Mouse (Mus musculus) heart, postnatal 25 days (tissue): ENCODE results near the gene Idh3g. TPM values are rescaled to one million over a fixed set of nuclear protein-coding genes. Genes with fewer than 3 reads are reported as not detected.

ENCODE experiments used
- DNase-seq: peaks from one replicate; pipeline ENCODE4 v3.0.0; 2022; ENCODE audit warnings: low spot score
- intact Hi-C: fragments of 180-260 bp; cut with DNase I; formaldehyde crosslinking; loops from one replicate; pipeline ENCODE4 v1.15.1; 2025
- total RNA-seq, 2 experiments: library from RNA; stranded (reverse); gene quantifications; 2 replicates each; pipeline ENCODE4 v1.2.3; 2021

The Idh3g gene
- 100 to 1,000 TPM; 607 to 615 TPM for total RNA-seq

DNA sequence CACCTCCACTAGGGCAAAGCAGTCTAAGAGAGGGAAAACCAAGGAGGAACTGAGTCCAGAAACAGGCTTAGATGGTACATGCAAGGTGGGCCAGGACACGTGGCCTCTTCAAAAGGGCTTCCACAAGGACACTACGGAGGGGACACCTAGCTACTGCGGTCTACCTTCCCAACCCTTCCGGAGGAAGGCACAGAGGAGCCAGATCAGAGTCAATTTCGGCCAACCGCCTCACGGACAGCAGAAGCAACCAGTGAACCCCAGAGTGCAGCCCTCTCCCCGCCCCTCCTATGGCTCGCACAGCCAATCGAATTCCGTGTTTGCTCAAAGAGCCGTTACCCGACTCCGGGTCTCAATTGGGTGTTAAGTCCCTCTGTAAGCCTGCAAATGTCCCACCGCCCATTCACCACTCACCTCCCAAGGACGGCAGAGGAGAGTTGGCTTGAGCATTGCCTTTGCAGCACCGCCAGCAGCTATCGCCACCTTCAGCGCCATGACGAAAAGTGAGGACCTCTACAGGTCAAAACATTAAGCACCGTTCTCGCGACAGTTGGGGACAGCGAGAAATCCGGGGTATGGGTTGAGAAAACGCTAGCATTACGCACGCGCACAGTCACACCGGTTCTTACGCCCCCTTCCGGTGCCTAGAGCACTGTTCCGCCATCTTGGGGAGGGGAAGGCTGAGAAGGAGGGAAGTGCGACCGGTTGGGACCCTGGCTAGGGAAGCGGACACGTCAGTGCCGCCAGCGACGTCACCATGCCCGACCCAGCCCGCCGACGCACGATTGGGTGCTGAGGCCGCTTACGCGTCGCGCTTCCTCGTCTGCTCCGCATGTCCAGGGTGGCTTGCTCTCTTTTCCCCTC lies at the start of gene Idh3g, which contains the start of gene Ssr4:
TSS of gene Idh3g (minus strand) at position 534 of the 861 bp plus-strand sequence.
TSS of gene Ssr4 (plus strand) at position 665 of the 861 bp plus-strand sequence.
- DNase-seq, result peak; percentile 90
- intact Hi-C loops, result loop anchor here (5.0 kb wide), 1 partner anchor 69 kb away; the partner anchor contains the start of genes Abcd1 and Bcap31

DNA sequence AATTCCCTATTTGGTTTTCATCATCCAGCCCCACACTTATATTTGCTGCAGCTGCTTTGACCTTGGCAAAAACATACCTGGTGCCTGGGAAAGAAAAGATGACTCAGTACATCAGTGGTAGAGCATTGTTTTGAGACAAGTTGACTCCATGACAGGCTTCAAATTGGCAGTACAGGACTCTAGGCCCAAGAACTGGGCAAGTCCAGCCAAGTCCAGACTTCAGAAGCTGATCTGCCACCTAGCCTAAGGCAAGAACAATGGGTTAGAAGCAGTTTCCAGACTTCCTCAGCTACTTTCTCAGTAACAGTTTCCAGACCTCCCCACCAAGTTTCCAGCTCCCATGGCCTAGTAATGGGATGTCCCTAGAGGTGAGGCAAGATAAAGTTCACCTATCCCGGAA lies 49.0 kb upstream of the Idh3g start:
- DNase-seq, result no peak
- intact Hi-C loops, result no loop called here

DNA sequence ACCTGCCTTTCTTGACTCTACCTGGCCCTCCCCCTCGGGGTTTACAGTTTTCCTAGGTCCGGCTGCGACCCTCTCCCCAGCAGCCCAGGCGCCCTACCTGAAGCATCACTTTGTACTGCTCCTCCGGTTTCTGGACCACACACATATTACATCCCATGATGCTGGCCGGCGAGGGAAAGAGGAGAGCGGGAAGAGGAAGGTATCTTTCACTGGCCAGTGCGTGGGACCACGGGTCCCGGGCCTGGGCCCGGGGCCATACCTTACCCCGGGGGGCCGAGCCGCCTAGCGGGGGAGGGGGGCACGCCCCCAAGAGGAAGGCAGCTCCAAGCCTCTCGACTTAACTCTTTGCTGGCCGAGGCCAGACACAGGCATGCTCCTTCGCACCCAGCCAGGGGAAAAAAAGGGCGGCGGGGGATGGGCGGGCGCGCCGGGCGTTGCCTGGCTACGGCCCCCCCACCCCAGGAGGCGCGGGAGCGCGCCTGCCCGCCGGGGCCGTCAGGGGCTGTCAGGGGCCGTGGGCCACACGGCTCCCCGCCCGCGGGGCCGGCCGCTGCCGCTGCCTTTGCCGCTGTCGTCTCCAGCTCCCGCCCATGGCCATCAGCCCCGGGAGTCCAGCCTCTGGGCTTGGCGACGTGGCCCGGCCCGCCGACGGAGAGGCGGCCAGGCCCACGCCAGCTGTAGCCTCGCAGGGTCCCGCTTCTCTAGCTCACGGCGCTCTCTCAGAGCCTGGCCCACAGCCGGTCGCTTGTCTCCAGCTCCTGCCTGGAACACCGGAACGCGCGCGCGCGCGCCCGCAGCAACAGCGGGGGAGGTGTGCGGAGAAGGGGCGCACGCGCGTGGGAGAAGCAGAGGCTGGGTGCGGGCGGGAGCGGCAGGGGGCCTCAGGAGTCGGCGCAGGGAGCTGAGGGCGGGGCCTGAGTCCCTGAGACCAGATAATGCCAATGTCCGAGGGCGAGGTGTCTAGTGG lies 37.8 kb upstream of the Idh3g start, which contains the start of gene Pdzd4:
TSS of gene Pdzd4 (minus strand) at position 785 of the 967 bp plus-strand sequence.
- intact Hi-C loops, result no loop called here
- DNase-seq, result no peak

DNA sequence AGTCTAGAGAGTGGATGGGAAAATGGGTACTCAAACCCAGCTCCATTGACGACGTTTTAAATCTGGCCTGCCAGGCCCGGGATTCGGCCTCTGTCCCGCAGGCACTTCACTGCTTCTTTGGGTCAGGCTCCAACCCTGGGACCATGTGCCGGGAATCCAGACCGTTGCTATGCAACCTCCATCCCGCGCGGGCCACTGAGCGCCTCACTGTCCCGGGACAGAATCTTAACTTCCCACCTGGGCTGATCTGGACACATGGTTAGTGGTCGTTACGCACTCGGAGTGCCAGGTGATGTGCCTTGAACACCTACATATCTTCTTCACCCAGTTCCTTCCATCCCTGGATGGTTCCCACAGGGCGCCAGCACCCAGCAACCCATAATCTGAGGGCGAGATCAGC lies 37.0 kb upstream of the Idh3g start:
- intact Hi-C loops, result no loop called here
- DNase-seq, result no peak

DNA sequence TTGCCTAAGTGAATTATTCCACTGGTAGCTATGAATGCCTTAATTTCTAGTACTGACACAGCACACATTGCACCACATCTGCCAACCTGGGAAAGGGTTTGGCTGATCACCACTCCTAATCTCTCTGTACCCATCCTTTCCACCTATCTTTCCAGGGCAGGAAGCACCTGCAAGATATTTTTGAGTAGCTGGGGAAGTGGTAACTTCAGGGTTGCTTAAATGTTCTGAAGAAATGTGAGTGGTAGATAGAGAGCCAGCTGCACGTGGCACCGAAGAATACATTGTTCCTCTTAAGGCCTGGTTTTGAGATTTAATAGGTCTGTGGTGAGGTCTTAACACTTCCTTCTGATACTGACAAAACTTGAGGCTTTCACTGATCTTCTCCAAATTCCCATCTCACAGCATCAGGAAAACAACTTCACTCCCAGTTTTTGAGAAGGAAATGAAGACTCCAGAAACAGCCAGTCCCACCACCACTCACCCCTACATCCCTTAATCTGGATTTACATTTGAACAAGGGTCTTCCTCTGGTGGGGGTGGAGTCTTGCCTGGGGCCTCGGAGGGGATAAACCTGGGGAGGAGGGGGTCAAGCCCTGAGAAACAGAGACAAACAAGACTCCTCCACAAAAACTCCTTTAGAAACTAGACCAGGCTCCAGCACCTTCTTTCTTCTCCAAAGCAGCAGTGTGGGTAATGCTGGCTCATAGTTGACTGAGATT lies 30.1 kb upstream of the Idh3g start:
- no peak for DNase-seq
- intact Hi-C loops, result no loop called here

DNA sequence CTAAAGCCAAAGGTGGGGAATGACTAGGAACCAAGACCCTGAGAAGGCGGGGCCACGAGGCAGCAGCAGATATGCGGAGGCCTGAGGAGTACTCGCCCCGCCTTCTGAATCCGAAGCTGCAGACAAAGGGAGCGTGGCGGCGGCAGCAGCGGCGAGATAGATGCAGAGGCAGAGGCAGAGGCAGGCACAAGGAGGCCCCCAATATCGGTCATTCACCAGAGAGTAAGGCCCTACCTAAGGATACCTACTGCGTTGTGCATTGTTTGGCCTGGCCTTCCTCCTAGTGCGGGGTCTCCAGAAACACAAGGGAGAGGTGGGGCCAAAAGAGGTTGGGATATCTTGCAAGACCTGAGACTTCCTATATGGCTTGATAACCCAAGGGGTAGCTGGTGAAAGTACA lies 28.4 kb upstream of the Idh3g start:
- intact Hi-C loops, result no loop called here
- DNase-seq, result no peak

DNA sequence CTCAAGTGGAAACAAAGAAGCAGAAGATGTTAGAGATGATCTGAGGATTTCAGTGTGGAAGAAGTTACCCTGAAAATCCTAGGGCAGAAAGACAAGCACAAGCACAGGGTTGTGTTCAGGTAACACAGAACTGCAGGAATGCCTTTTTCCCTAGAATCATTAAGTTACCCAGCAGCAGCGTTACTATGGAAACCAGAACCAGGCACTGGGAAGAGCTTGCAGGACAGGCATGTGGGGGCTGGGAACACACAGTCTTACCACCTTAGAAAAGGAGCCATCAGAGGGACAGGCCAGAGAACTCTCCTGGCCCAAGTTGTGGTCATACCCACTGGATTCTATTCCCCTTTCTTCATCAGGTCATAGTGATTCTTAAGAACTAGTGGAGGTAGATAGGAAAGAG lies 19.1 kb upstream of the Idh3g start:
- DNase-seq, result no peak
- intact Hi-C loops, result no loop called here

DNA sequence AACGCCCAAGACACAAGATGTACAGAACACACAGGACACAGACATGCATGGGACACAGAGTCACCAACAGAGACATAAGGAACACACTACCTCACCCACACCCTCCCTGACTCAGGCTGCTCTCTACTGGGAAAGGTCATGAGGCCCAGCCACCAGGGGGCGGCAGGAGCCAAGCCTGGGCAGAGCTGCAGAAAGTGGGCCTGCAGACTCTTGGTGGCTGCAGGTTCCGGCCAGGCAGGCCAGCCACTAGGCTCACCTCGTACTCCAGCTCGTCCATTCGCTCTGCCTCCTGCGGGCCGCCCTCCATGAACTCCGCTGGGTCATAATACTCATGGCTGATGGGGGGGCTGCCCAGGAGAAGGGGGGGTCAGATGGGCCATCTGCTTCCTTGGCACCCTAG lies 11.8 kb upstream of the Idh3g start:
- peak; percentile 34 for DNase-seq
- intact Hi-C loops, result loop anchor here (2.0 to 10.0 kb wide), 3 partner anchors 99 to 744 kb away; partner anchors contain the start of gene L1cam

DNA sequence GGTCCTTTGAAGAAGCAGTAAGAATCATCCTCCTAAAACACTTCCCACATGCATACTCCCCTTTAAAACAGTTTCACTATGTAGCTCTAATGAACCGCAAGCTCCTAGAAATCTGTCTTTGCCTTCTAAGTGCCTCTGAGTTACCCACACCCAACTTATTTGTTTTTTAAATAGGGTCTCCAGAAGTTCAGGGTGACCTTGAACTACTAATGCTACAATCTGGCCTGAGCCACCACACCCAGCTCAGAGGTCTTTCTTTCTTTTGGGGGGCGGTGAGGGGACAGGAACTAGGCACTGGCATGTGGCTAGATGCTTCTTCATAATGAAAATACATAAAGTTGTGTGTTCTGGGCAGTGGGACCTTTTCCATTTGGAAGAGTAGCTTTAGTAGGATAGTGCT lies 10.8 kb upstream of the Idh3g start:
- intact Hi-C loops, result loop anchor here (5.0 to 10.0 kb wide), 2 partner anchors 100 to 743 kb away; partner anchors contain the start of gene L1cam
- no peak for DNase-seq

DNA sequence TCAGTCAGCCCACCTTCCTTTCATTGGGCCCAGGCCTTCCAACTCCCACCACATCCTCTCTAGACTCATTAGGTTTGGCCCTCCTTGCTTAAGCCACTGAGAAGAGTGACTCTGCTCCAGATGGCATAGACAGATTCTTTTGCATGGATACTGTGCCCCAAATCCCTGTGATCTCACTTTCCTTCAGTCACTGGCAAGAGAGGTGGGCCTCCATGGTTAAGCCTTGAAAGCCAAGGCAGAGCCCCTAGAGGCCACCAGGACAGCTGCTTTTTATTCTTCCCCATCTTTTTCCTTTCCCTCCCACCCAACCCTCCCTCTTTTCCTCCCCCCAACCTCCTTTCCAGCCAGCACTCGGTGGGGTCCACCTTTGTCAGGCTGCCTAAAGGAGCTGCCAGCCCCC lies 6.8 kb upstream of the Idh3g start:
- DNase-seq, result no peak
- intact Hi-C loops, result loop anchor here (10.0 kb wide), 1 partner anchor 739 kb away; no protein-coding TSS in a partner anchor

DNA sequence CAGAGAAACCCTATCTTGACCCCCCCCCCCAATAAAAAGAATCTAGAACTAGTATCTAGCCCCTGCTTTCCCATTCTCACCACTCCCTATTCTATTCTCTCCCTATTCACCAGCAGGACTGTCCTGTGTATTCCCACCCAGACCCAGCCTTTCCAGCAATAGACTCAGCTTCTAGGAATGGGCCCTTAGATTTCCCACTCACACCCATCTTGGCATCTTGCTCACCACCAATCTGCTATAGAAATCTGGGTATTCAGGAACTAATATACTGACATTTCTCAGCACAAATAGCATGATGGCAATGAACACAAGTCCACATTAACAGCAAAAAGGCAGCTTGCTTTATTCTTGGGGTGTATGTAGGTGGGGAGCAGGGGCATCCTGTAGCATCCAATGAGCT lies 6.3 kb upstream of the Idh3g start:
- intact Hi-C loops, result loop anchor here (10.0 kb wide), 1 partner anchor 738 kb away; no protein-coding TSS in a partner anchor
- no peak for DNase-seq

DNA sequence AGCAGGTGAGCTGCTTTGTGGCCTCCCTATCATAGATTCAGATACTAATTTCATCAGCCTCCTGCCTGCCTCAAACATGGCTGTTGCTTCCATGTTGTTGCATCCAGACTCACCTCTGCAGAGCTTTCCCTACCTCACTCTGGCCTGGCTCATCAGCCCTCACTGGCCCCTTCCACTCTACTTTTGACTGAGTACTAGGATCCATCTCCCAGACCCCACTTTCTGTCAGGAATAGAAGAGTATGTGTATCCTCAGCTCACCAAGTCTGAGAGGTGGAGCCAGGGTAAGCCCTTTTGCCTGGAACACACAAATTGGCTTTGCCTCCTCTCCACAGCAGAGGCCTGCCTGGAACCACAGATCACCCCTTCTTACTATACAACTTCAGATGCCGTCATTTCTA lies 1.8 kb upstream of the Idh3g start:
- intact Hi-C loops, result loop anchor here (5.0 kb wide), 1 partner anchor 71 kb away; the partner anchor contains the start of genes Abcd1 and Bcap31
- DNase-seq, result no peak

DNA sequence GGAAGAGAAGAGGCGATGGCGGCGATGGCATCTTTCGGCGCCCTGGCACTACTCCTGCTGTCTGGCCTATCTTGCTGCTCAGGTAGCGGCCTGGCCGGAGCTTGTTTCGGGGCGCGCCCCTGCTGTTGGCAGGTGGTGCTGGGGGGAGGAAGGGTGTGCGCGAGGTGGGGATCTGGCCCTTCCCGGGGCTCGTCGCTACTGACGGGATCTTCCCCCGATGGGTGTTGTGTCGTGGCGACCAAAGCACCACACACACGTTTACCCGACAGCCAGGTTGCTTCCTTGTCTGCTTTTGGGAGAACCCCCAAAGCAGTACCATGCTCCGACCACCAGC lies 495 bp upstream of the Idh3g start:
- intact Hi-C loops, result loop anchor here (5.0 kb wide), 1 partner anchor 70 kb away; the partner anchor contains the start of genes Abcd1 and Bcap31
- no peak for DNase-seq

DNA sequence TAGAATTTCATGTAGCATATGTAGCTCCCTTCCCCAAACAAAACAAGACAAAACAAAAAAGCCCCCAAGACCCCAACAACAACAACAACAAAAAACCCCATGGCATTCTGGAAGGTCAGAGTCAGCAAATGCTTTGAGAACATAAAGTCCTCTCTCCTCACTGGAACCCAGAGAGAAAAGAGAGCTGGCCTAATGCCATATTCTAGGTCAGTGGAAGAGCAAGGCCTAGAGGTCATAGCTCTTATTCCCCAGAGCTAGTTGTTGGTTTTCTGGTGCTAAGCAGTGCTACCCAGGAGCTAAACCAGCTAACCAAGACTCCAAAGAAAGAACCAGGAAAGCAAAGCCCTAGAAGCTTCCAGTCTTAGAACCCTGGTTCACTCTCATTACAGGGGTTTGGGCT lies 1.0 kb downstream of the Idh3g start:
- intact Hi-C loops, result loop anchor here (5.0 kb wide), 1 partner anchor 68 kb away; the partner anchor contains the start of genes Abcd1 and Bcap31

DNA sequence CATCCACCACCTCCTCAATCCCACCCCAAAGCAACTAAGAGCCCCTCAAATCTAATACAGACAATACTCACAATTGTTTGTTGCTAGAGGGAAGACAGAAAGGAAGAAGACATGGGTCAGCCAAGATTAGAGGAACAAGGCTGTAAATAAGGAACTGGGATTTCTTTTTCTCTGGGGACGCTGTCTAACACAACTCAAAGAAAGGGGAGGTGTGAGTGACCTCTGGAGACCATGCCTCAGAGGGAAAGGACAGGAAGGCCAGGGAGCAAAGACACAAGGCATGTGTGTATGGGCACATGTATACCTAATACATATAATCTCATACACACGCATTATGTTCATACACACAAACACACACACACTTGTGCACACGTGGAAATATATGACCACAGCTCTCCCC lies 4.5 kb downstream of the Idh3g start:
- DNase-seq, result no peak
- intact Hi-C loops, result no loop called here

More for the DNA sequence above, 1.0 kb downstream of the Idh3g start:
- DNase-seq, result no peak

DNA sequence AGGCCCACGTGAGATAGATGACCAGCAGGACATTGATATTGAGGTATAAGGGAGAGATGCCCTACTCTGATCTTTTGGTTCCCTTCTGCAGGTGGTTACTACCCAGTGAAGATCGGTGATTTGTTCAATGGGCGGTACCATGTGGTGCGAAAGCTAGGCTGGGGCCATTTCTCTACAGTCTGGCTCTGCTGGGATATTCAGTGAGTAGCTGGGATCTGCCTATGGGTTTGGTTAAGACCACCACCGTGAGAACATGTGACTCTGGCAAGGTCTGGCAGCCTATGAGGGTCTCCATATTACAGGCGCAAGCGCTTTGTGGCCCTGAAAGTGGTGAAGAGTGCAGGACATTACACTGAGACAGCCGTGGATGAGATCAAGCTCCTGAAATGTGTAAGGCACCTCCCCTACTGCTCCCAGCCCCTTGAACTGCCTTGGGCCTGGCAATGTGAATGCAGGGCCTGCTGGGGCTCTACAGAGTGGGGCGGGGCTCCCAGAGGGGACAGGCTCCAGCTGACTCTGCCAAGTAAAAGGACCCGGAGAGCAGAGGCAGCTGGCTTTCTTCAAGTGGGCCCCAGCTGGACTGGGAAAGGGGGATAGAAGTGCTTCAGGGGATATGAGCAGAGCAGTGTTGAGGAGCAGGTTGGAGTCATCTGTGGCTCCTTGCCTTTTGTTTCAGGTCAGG lies 11.8 kb downstream of the Idh3g start:
- intact Hi-C loops, result no loop called here
- no peak for DNase-seq

DNA sequence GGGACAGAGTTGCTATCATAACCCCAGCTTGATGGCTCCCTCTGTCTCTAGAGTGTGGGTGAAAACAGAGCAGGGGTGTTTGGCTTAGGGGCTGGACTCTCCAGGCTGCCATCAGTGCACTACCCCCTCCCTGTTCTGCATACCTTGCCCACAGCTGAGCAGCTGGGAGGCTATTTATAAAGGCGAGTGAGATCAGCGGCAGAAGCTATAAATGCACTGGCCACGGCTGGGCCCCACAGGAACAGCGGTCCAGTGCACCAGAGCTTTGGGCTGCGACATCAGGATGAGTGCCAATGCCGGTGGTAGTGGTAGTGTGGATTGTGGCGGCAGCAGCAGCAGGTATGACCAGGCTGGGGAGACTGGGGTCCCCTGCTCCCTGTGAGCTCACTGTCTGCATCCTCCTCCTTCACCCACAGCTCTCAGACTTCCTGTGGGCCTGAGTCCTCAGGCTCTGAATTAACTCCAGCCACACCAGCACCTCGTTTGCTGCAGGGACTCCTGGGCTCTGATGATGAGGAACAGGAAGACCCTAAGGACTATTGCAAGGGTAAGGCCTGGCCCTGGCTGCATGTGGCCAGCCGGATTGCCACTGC lies 12.4 kb downstream of the Idh3g start, which contains the start of gene Srpk3:
TSS of gene Srpk3 (plus strand) at position 238 of the 593 bp plus-strand sequence.
- intact Hi-C loops, result no loop called here
- DNase-seq, result no peak

DNA sequence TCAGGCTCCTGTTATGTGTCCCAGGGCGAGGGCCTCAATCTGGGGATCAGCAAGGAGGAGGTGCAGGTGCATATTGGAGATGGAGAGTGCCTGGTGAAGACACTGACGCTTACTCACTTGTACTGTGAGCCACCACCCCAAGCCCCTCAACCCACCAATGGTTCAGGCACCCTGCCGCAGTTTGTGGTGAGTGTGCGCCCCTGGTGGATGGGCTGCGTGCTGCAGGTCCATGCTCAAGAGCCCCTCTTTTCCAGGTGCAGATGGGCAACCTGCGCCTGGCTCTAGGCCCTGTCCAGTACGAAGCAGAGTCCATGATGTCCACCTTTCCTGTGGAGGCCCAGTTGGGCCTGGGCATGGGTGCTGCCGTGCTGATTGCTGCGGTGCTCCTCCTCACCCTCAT lies 19.4 kb downstream of the Idh3g start:
- intact Hi-C loops, result no loop called here

More for the DNA sequence above, 19.4 kb downstream of the Idh3g start:
- no peak for DNase-seq
